Comparison of ENCODE assay signal across 8 mouse cellular contexts in the genomic region with DNA sequence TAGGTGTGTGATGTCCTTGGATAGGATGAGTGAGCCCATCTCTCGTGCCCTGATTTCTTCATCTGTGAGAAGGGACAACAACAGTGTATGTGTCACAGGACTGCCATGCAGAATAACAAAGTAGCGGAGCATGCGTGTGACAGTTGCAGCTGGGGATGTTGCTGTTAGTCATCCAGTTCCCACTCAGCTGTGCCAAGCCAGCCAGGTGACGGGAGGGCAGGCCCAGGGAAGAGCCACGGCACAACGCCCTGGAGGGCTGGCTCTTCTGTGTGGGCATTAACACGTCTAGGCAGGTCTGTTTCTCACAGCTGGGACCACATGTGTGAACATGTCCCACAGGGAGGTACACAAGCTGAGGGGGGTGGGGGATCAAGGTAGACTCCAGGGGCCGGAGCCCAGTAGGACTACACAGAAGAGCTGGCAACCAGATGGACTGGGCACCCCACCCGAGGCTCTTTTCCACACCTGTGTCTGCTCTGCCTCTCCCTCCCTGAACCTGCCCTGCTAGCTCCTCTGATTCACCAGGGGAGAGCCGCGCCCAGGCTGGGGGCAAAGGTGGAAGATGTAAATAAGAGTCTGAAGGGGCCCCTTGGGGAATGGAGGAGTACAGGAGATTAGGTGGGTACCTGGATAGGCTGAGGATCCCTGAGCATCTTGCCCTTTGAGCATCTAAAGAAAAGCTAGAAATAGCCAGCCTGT. TPM values are rescaled to one million over a fixed set of nuclear protein-coding genes. Genes with fewer than 3 reads are reported as not detected.
A peak's percentile ranks its signal among the peaks of the same experiment; 100 is the strongest.
DNase-seq lines count a peak whose midpoint lies in the region; ATAC-seq and TF ChIP-seq lines count a peak whose summit lies in the region.

No protein-coding gene starts in this region.

- no peak overlapping the region for H3ac ChIP-seq in myocyte (ENCODE audit: control insufficient read depth, insufficient read length)

- TF ChIP-seq CTCF in left cerebral cortex, adult 2 months (IDR thresholded peaks at IDR 0.05): no peak
- no peak for TF ChIP-seq CTCF in bone marrow, adult 2 months (IDR thresholded peaks at IDR 0.05; ENCODE audit: control insufficient read depth, insufficient read depth, low read length)
- TF ChIP-seq CTCF in gastrocnemius, adult 2 months (IDR thresholded peaks at IDR 0.05): no peak
- TF ChIP-seq CTCF in intestine, postnatal 0 days (IDR thresholded peaks at IDR 0.05; ENCODE audit: low read depth): no peak

- no peaks in the 10 kb centered on the region for H3K9me3 ChIP-seq in intestine, postnatal 0 days (ENCODE audit: control insufficient read depth)

- H3K4me3 ChIP-seq in left cerebral cortex, adult 2 months: peak overlapping the region; percentile 79
- H3K4me3 ChIP-seq in bone marrow, adult 2 months (replicated peaks; ENCODE audit: control insufficient read depth, low read depth, low read length): no peak overlapping the region
- peak overlapping the region; percentile 49 for H3K4me3 ChIP-seq in gastrocnemius, adult 2 months
- H3K4me3 ChIP-seq in intestine, postnatal 0 days (ENCODE audit: low read depth, low read length): peak overlapping the region; percentile 90
- H3K4me3 ChIP-seq in myocyte: peak overlapping the region; percentile 67

- WGBS in bone marrow, adult 2 months: 85% methylated on average over 11 of the region's 11 CpGs
- WGBS in intestine, postnatal 0 days: 35% methylated on average over 11 of the region's 11 CpGs

- H3K9ac ChIP-seq in intestine, postnatal 0 days (ENCODE audit: low read depth, low read length): peak overlapping the region; percentile 37

- peak overlapping the region; percentile 82 for H3K4me2 ChIP-seq in intestine, postnatal 0 days (replicated peaks; ENCODE audit: low read depth)
- H3K4me2 ChIP-seq in myocyte (ENCODE audit: low read depth): peak overlapping the region; percentile 95

- peak; percentile 88 for ATAC-seq in intestine, postnatal 0 days
- no peak for ATAC-seq in monocyte, adult 5-6 weeks (replicated peaks; ENCODE audit: insufficient number of reproducible peaks, low FRiP score, low TSS enrichment, poor library complexity, severe bottlenecking)

- peaks cover 35% of the 10 kb centered on the region for H3K79me2 ChIP-seq in myocyte (ENCODE audit: control insufficient read depth, insufficient read depth)

- H3K4me1 ChIP-seq in bone marrow, adult 2 months (ENCODE audit: control insufficient read depth, insufficient read depth, low read length): peaks cover 4% of the 10 kb centered on the region; the same call in 1 of the 2 replicates
- H3K4me1 ChIP-seq in intestine, postnatal 0 days (replicated peaks; ENCODE audit: control insufficient read depth, insufficient read depth, low read length): 0 out of 2 replicates have a peak, but pooled peaks cover 8% of the 10 kb centered on the region

- peak; percentile 52 to 59 for DNase-seq in left cerebral cortex, adult 2 months (ENCODE audit: extremely low spot score in 1 of 2, low spot score in 2 of 2)
- DNase-seq in left cerebral cortex, postnatal 4 days: no peak
- peak; percentile 66 for DNase-seq in gastrocnemius, adult 2 months
- no peak for DNase-seq in c-Kit-positive CD71-positive TER-119-positive erythroid progenitor cells, embryonic 14.5 days (ENCODE audit: low spot score)

- TF ChIP-seq POLR2A in bone marrow, adult 2 months (IDR thresholded peaks at IDR 0.05; ENCODE audit: borderline replicate concordance, control insufficient read depth, low read depth, low read length): 0 out of 2 replicates have a peak, but pooled peaks have one; percentile 19
- TF ChIP-seq POLR2A in myocyte (IDR thresholded peaks at IDR 0.05; ENCODE audit: insufficient read length, low read depth): no peak

- peak overlapping the region; percentile 80 for H3K27ac ChIP-seq in left cerebral cortex, adult 2 months
- no peak overlapping the region for H3K27ac ChIP-seq in bone marrow, adult 2 months (ENCODE audit: control insufficient read depth, insufficient read depth, low read depth, low read length, poor library complexity)
- H3K27ac ChIP-seq in gastrocnemius, adult 2 months: peak overlapping the region; percentile 71
- peak overlapping the region; percentile 94 for H3K27ac ChIP-seq in intestine, postnatal 0 days (ENCODE audit: low read depth, low read length)

- no peaks in the 10 kb centered on the region for H3K27me3 ChIP-seq in intestine, postnatal 0 days (replicated peaks; ENCODE audit: control insufficient read depth, insufficient read depth, low read length)
- H3K27me3 ChIP-seq in myocyte (ENCODE audit: control insufficient read depth, insufficient read depth, insufficient read length): no peaks in the 10 kb centered on the region

- intact Hi-C loops in left cerebral cortex, adult 2 months (cut with DNase I): no loop called here
- intact Hi-C loops in left cerebral cortex, postnatal 4 days (cut with DNase I): no loop called here
- intact Hi-C loops in gastrocnemius, adult 2 months (cut with DNase I): no loop called here

- 0 out of 2 replicates have a peak, but pooled peaks cover 6% of the 10 kb centered on the region for H3K36me3 ChIP-seq in intestine, postnatal 0 days (ENCODE audit: control insufficient read depth, insufficient read depth)
- no peaks in the 10 kb centered on the region for H3K36me3 ChIP-seq in myocyte (ENCODE audit: control insufficient read depth, insufficient read depth)

TF ChIP-seq in myocyte, 11 proteins besides CTCF, POLR2A, EP300 and RAD21:
- TF ChIP-seq MYOG (IDR thresholded peaks at IDR 0.05; ENCODE audit: control insufficient read depth in 1 of 3, insufficient read depth in 1 of 3, insufficient read length in 2 of 3, low read depth in 2 of 3): peak in 1 of 3 experiments; percentile 55
- TF ChIP-seq MYOD1 (IDR thresholded peaks at IDR 0.05; ENCODE audit: control insufficient read depth in 1 of 3, insufficient read length in 2 of 3, low read depth in 2 of 3): peak in 1 of 3 experiments; percentile 61
- TF ChIP-seq E2F4 (IDR thresholded peaks at IDR 0.05; ENCODE audit: insufficient read depth): no peak

RNA-seq across cellular contexts. Expression of gene Itpkc, which starts 3.4 kb away (rescaled TPM):
- total RNA-seq in left cerebral cortex, adult 2 months (2021): 10 to 100 TPM; 11.7 to 12.6 TPM
- total RNA-seq in left cerebral cortex, postnatal 4 days (2021): 10 to 100 TPM; 14.1 to 14.3 TPM
- polyA plus RNA-seq in bone marrow, adult 2 months (2011; ENCODE audit: insufficient read depth, insufficient read length, low replicate concordance, missing spikeins): 0.50 and 2.5 TPM in 2 replicates
- 1 to 10 TPM; 3.9 to 4.3 TPM for total RNA-seq in gastrocnemius, adult 2 months (2021)
- polyA plus RNA-seq in intestine, postnatal 0 days (2015; fragmentation: Nextera tagmentation; extraction: Ambion mirVana): 8.6 and 9.0 TPM in 2 replicates
- 7.1 TPM for polyA plus RNA-seq in myocyte (2012; fragmentation: generic; extraction: Trizol)
- 6.7 to 9.7 TPM (median 9.1 TPM) in 3 replicates for total RNA-seq in monocyte, adult 5-6 weeks (2017)

RNA-seq across cellular contexts. Expression of gene Coq8b, which starts 7.8 kb away (rescaled TPM):
- 10 to 100 TPM; 35.4 to 36.2 TPM for total RNA-seq in left cerebral cortex, adult 2 months (2021)
- total RNA-seq in left cerebral cortex, postnatal 4 days (2021): 10 to 100 TPM; 23.6 to 27.0 TPM
- polyA plus RNA-seq in bone marrow, adult 2 months (2011; ENCODE audit: insufficient read depth, insufficient read length, low replicate concordance, missing spikeins): 12.2 and 17.3 TPM in 2 replicates
- total RNA-seq in gastrocnemius, adult 2 months (2021): 1 to 10 TPM; 3.2 to 3.4 TPM
- polyA plus RNA-seq in intestine, postnatal 0 days (2015; fragmentation: Nextera tagmentation; extraction: Ambion mirVana): 16.8 and 18.7 TPM in 2 replicates
- 19.1 TPM for polyA plus RNA-seq in myocyte (2012; fragmentation: generic; extraction: Trizol)
- total RNA-seq in monocyte, adult 5-6 weeks (2017): 7.0 to 22.6 TPM (median 19.4 TPM) in 3 replicates

RNA-seq across cellular contexts. Expression of gene Snrpa, which starts 29.0 kb away (rescaled TPM):
- 10 to 100 TPM; 85.1 to 86.5 TPM for total RNA-seq in left cerebral cortex, adult 2 months (2021)
- 100 to 1,000 TPM in 1 of 2 experiments, 10 to 100 TPM in 1; 98.6 to 110 TPM for total RNA-seq in left cerebral cortex, postnatal 4 days (2021)
- 99.4 and 100.0 TPM in 2 replicates for polyA plus RNA-seq in bone marrow, adult 2 months (2011; ENCODE audit: insufficient read depth, insufficient read length, low replicate concordance, missing spikeins)
- total RNA-seq in gastrocnemius, adult 2 months (2021): 10 to 100 TPM; 32.5 to 37.3 TPM
- 75.4 and 76.4 TPM in 2 replicates for polyA plus RNA-seq in intestine, postnatal 0 days (2015; fragmentation: Nextera tagmentation; extraction: Ambion mirVana)
- 166 TPM for polyA plus RNA-seq in myocyte (2012; fragmentation: generic; extraction: Trizol)
- 29.2 to 37.2 TPM (median 29.4 TPM) in 3 replicates for total RNA-seq in monocyte, adult 5-6 weeks (2017)

RNA-seq across cellular contexts. Expression of gene BC024978, which starts 29.4 kb away (rescaled TPM):
- 10 to 100 TPM; 21.6 to 26.1 TPM for total RNA-seq in left cerebral cortex, adult 2 months (2021)
- total RNA-seq in left cerebral cortex, postnatal 4 days (2021): 10 to 100 TPM; 16.3 to 18.0 TPM
- polyA plus RNA-seq in bone marrow, adult 2 months (2011; ENCODE audit: insufficient read depth, insufficient read length, low replicate concordance, missing spikeins): 1.6 and 2.5 TPM in 2 replicates
- total RNA-seq in gastrocnemius, adult 2 months (2021): 10 to 100 TPM; 14.6 to 15.8 TPM
- 1.9 and 2.4 TPM in 2 replicates for polyA plus RNA-seq in intestine, postnatal 0 days (2015; fragmentation: Nextera tagmentation; extraction: Ambion mirVana)
- polyA plus RNA-seq in myocyte (2012; fragmentation: generic; extraction: Trizol): 5.2 TPM
- 0.53 to 4.7 TPM (median 1.0 TPM) in 3 replicates for total RNA-seq in monocyte, adult 5-6 weeks (2017)

RNA-seq across cellular contexts. Expression of gene Numbl, which starts 33.2 kb away (rescaled TPM):
- total RNA-seq in left cerebral cortex, adult 2 months (2021): 100 to 1,000 TPM; 117 to 135 TPM
- 100 to 1,000 TPM; 101 to 104 TPM for total RNA-seq in left cerebral cortex, postnatal 4 days (2021)
- polyA plus RNA-seq in bone marrow, adult 2 months (2011; ENCODE audit: insufficient read depth, insufficient read length, low replicate concordance, missing spikeins): 2.4 and 3.2 TPM in 2 replicates
- total RNA-seq in gastrocnemius, adult 2 months (2021): 1 to 10 TPM; 3.8 to 4.2 TPM
- 6.6 and 7.5 TPM in 2 replicates for polyA plus RNA-seq in intestine, postnatal 0 days (2015; fragmentation: Nextera tagmentation; extraction: Ambion mirVana)
- 28.8 TPM for polyA plus RNA-seq in myocyte (2012; fragmentation: generic; extraction: Trizol)
- total RNA-seq in monocyte, adult 5-6 weeks (2017): 1.2 to 2.5 TPM (median 2.1 TPM) in 3 replicates

Comparison
In these comparisons a context has a peak if more than half of its experiments do, and no peak if none do; other contexts are left out.
1. DNase-seq: peak in left cerebral cortex, adult 2 months (2 of 2) and gastrocnemius, adult 2 months (single experiment); none in left cerebral cortex, postnatal 4 days (single experiment) and c-Kit-positive CD71-positive TER-119-positive erythroid progenitor cells, embryonic 14.5 days (single experiment).